Mouse (Mus musculus): ENCODE data around the gene Gng4.
A peak's percentile ranks its signal among the peaks of the same experiment; 100 is the strongest.

The Gng4 gene

GRCm38 (mm10) chr13:13818696-13819095 is 34.8 kb downstream of the Gng4 start:
- no peak for DNase-seq (ENCODE audit: low spot score in 2 of 2)

GRCm38 (mm10) chr13:13820234-13821123 is 36.6 kb downstream of the Gng4 start:
- DNase-seq (ENCODE audit: low spot score in 2 of 2): no peak

- no peak for DNase-seq (ENCODE audit: low spot score in 2 of 2)
Observed at GRCm38 (mm10) chr13:13824946-13825345, 41.1 kb downstream of the Gng4 start.

- DNase-seq (ENCODE audit: low spot score in 2 of 2): no peak
Observed at GRCm38 (mm10) chr13:13826533-13826932, 42.7 kb downstream of the Gng4 start.

GRCm38 (mm10) chr13:13828125-13828524 is 44.3 kb downstream of the Gng4 start:
- no peak for DNase-seq (ENCODE audit: low spot score in 2 of 2)

GRCm38 (mm10) chr13:13830469-13831074 is 46.7 kb downstream of the Gng4 start:
- no peak for DNase-seq (ENCODE audit: low spot score in 2 of 2)

- peak; percentile 11 to 16 for DNase-seq (ENCODE audit: low spot score in 2 of 2)
Observed at GRCm38 (mm10) chr13:13835180-13835579, 51.3 kb downstream of the Gng4 start.

- DNase-seq (ENCODE audit: low spot score in 2 of 2): no peak
Observed at GRCm38 (mm10) chr13:13845021-13845420, 61.2 kb downstream of the Gng4 start.

- DNase-seq (ENCODE audit: low spot score in 2 of 2): no peak
Observed at GRCm38 (mm10) chr13:13847075-13847599, 63.3 kb downstream of the Gng4 start.

GRCm38 (mm10) chr13:13857190-13857589 is 73.3 kb downstream of the Gng4 start:
- DNase-seq (ENCODE audit: low spot score in 2 of 2): no peak

GRCm38 (mm10) chr13:13862346-13862745 is 78.5 kb downstream of the Gng4 start:
- no peak for DNase-seq (ENCODE audit: low spot score in 2 of 2)

GRCm38 (mm10) chr13:13862941-13863340 is 79.1 kb downstream of the Gng4 start:
- DNase-seq (ENCODE audit: low spot score in 2 of 2): no peak

GRCm38 (mm10) chr13:13866339-13866738 is 82.5 kb downstream of the Gng4 start:
- DNase-seq (ENCODE audit: low spot score in 2 of 2): no peak

- peak in 1 of 2 experiments; percentile 1 for DNase-seq (ENCODE audit: low spot score in 2 of 2)
Observed at GRCm38 (mm10) chr13:13867078-13867759, 83.4 kb downstream of the Gng4 start.

GRCm38 (mm10) chr13:13867922-13868321 is 84.1 kb downstream of the Gng4 start:
- no peak for DNase-seq (ENCODE audit: low spot score in 2 of 2)

Measured in natural killer cell, adult 2 months (primary cell).